Mouse (Mus musculus) limb, embryonic 14.5 days (tissue): ENCODE results near the gene Polr2j. TPM values are rescaled to one million over a fixed set of nuclear protein-coding genes. Genes with fewer than 3 reads are reported as not detected.

Experiments used
- ATAC-seq: fragments of 200-750 bp; cut with Nextera tagmentation; 2 replicates; pipeline ENCODE4 v1.8.0; 2017; ENCODE audit warnings: low read depth, moderate number of reproducible peaks, moderate TSS enrichment; ENCODE audit not compliant: low FRiP score
- DNase-seq: peaks from one replicate; pipeline ENCODE4 v3.0.0-alpha.2; 2015; ENCODE audit warnings: low spot score
- H3K27ac ChIP-seq: fragments of 300-500 bp; sonication (generic); replicated peaks from 2 replicates; pipeline ENCODE4 v1.5.1; 2014; ENCODE audit warnings: low read depth, mild to moderate bottlenecking, low read length, moderate library complexity, mixed read lengths
- H3K27me3 ChIP-seq: fragments of 300-500 bp; sonication (generic); 2 replicates; pipeline ENCODE4 v1.6.1; 2014; ENCODE audit warnings: low read length, mixed read lengths; ENCODE audit not compliant: control insufficient read depth, insufficient read depth
- H3K36me3 ChIP-seq: fragments of 300-500 bp; sonication (generic); 2 replicates; pipeline ENCODE4 v1.6.1; 2014; ENCODE audit warnings: mild to moderate bottlenecking, low read length, moderate library complexity, mixed read lengths; ENCODE audit not compliant: control insufficient read depth, insufficient read depth
- H3K4me1 ChIP-seq: fragments of 300-500 bp; sonication (generic); 2 replicates; pipeline ENCODE4 v1.6.1; 2014; ENCODE audit warnings: antibody characterized with exemption, low read length, mixed read lengths; ENCODE audit not compliant: control insufficient read depth, insufficient read depth
- H3K4me2 ChIP-seq: fragments of 300-500 bp; sonication (generic); replicated peaks from 2 replicates; pipeline ENCODE4 v1.6.1; 2014; ENCODE audit warnings: low read depth, mild to moderate bottlenecking, low read length, moderate library complexity; ENCODE audit not compliant: severe bottlenecking
- H3K4me3 ChIP-seq: fragments of 300-500 bp; sonication (generic); replicated peaks from 2 replicates; pipeline ENCODE4 v1.5.1; 2014; ENCODE audit warnings: low read length
- H3K9ac ChIP-seq: fragments of 300-500 bp; sonication (generic); 2 replicates; pipeline ENCODE4 v1.6.1; 2014; ENCODE audit warnings: mild to moderate bottlenecking, low read depth, low read length, moderate library complexity; ENCODE audit not compliant: severe bottlenecking
- H3K9me3 ChIP-seq: fragments of 300-500 bp; sonication (generic); 2 replicates; pipeline ENCODE4 v1.6.1; 2016; ENCODE audit warnings: low read length; ENCODE audit not compliant: control insufficient read depth
- POLR2A ChIP-seq: fragments of 200-500 bp; IDR thresholded peaks from 2 replicates; pipeline ENCODE4 v1.8.0; 2012; ENCODE audit warnings: inconsistent platforms, mild to moderate bottlenecking, moderate library complexity, borderline replicate concordance; ENCODE audit not compliant: insufficient read depth, insufficient read length; ENCODE audit errors: extremely low read depth
- WGBS: fragments of 180-500 bp; shearing (Covaris S2); extraction: QIAGEN DNeasy Blood & Tissue Kit; methylation state at CpG from one replicate; pipeline ENCODE4 v1.1.7; 2014; 5-methylcytosine and 5-hydroxymethylcytosine counted together
- polyA plus RNA-seq, 2 experiments: library from polyadenylated mRNA; depleted of rRNA in 1 of 2; stranded (reverse) in 1 of 2; unstranded in 1 of 2; fragments of >200 nt; fragmentation: Nextera tagmentation in 1 of 2; extraction: Ambion mirVana in 1 of 2; gene quantifications; 2 replicates each; pipeline versions ENCODE4 v1.2.1 to v1.2.3; 2012 to 2014

The Polr2j gene
- polyA plus RNA-seq, 2 experiments, result 148 to 251 TPM

DNA sequence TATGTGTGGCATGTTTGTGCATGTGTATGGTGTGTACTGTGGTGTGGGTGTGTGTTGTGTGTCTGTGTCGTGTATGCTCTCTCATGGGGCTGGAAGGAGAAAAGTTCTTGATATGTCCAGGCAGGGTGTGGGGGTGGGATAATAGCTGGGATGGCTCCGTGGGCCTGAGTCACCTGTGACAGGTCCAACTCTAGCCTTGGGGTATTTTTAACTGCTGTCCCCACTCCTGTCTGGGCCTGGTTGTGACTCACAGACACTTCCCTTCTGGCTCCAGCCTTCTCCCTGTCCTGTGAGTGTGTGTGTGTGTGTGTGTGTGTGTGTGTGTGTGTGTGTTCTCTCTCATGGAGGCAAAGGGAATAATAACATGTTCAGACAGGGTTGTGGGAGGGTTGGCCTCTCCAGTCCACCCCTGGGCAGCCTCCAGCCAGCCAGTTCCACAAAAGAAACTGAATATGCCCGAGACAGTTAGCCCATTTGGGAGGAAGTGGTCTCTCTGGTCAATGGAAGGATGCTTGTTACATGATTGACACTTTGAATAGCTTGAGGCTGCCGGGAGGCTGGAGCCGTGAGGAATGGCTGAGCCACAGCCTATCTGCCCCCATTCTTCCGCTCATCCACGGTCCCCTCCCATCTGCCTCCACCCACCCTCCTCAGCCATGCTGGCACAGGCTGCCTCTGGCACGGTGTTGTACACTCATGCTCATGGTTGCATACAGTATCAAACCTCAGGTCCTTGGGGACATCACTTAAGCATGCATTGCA, 22.0 kb upstream of the Polr2j start:
- no peak for TF ChIP-seq POLR2A
- Histone ChIP-seq H3K9ac (no peak overlapping the region), H3K36me3 (no peaks in the 10 kb centered on the region; the same call in none of the 2 replicates), H3K4me3 (no peak overlapping the region), H3K9me3 (no peaks in the 10 kb centered on the region), H3K4me1 (no peaks in the 10 kb centered on the region), H3K4me2 (no peak overlapping the region), H3K27me3 (no peaks in the 10 kb centered on the region), H3K27ac (no peak overlapping the region)
- DNase-seq, result no peak
- 71% methylated on average over 8 of the region's 8 CpGs for WGBS
- ATAC-seq, result no peak

GRCm38 (mm10) chr5:136095089-136095488, 21.3 kb upstream of the Polr2j start:
- H3K4me3 ChIP-seq, result no peak overlapping the region
- DNase-seq (no peak), ATAC-seq (no peak)
- no peaks in the 10 kb centered on the region; the same call in 1 of the 2 replicates for H3K36me3 ChIP-seq
- H3K27ac ChIP-seq, result no peak overlapping the region
- H3K9me3 ChIP-seq, result no peaks in the 10 kb centered on the region
- TF ChIP-seq POLR2A, result no peak
- 74% methylated on average over 7 of the region's 7 CpGs for WGBS
- no peak overlapping the region for H3K4me2 ChIP-seq
- no peaks in the 10 kb centered on the region for H3K27me3 ChIP-seq
- no peaks in the 10 kb centered on the region for H3K4me1 ChIP-seq
- no peak overlapping the region for H3K9ac ChIP-seq

DNA sequence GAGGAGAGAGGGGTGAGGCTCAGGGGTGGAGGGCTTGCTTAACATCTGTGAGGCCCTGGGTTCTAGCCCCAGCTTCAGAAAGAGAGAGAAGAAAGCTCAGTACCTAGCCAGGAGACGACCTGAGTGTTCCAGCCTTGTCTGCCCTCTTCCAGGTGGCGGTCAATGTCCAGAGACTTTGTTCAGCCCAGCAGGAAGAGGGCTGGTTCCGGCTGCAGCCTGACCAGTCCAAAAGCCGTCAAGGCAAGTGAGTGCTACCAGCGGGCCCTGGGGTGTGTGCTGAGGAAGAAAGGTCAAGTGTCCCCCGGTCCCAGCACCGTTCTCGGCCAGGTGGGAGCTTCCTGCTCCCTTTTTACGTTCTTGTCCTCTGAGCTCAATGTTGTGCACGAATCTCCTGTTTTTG, 17.9 kb upstream of the Polr2j start:
- 77% methylated on average over 10 of the region's 10 CpGs for whole genome bisulfite sequencing
- ATAC-seq, result no peak
- H3K4me1 ChIP-seq, result no peaks in the 10 kb centered on the region
- no peak overlapping the region for H3K4me3 ChIP-seq
- H3K4me2 ChIP-seq, result no peak overlapping the region
- no peaks in the 10 kb centered on the region for H3K9me3 ChIP-seq
- H3K36me3 ChIP-seq, result no peaks in the 10 kb centered on the region
- DNase-seq, result no peak
- H3K9ac ChIP-seq, result no peak overlapping the region
- TF ChIP-seq POLR2A, result no peak
- H3K27me3 ChIP-seq, result 0 out of 2 replicates have a peak, but pooled peaks cover 3% of the 10 kb centered on the region
- H3K27ac ChIP-seq, result no peak overlapping the region

GRCm38 (mm10) chr5:136102099-136102820, 14.2 kb upstream of the Polr2j start:
- ATAC-seq (peak; percentile 83), DNase-seq (peak; percentile 82)
- TF ChIP-seq POLR2A, result no peak
- Histone ChIP-seq H3K9me3 (no peaks in the 10 kb centered on the region), H3K36me3 (peaks cover 5% of the 10 kb centered on the region; the same call in 1 of the 2 replicates), H3K4me3 (peak overlapping the region; percentile 21), H3K27me3 (0 out of 2 replicates have a peak, but pooled peaks cover 3% of the 10 kb centered on the region), H3K4me2 (peak overlapping the region; percentile 53), H3K4me1 (no peaks in the 10 kb centered on the region), H3K9ac (peak overlapping the region; percentile 38), H3K27ac (no peak overlapping the region)
- WGBS, result 8% methylated on average over 39 of the region's 41 CpGs

DNA sequence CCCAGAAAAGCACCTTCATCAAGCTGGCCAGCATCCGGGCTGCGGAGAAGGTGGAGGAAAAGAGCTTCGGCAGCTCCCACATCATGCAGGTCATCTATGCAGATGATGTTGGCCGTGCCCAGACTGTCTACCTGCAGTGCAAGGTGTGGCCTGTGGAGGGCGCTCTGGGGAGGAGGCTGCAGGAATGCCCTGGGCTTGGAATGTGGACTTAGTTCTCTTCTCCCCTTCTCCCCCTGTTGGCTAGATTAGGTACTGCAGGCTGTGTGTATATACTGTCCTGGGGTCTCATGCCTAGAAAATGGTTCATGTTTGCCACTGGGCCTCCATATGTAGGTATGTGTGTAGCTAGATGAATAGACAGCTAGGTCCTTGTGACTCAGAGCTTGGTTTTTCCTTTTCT, 11.9 kb upstream of the Polr2j start:
- no peak for ATAC-seq
- 90% methylated on average over 5 of the region's 5 CpGs for WGBS
- no peak overlapping the region for H3K4me2 ChIP-seq
- H3K9ac ChIP-seq, result no peak overlapping the region
- H3K27ac ChIP-seq, result no peak overlapping the region
- no peak overlapping the region for H3K4me3 ChIP-seq
- H3K9me3 ChIP-seq, result no peaks in the 10 kb centered on the region
- peaks cover 5% of the 10 kb centered on the region; the same call in 1 of the 2 replicates for H3K36me3 ChIP-seq
- no peaks in the 10 kb centered on the region for H3K4me1 ChIP-seq
- peak; percentile 26 for DNase-seq
- no peak for TF ChIP-seq POLR2A
- 0 out of 2 replicates have a peak, but pooled peaks cover 3% of the 10 kb centered on the region for H3K27me3 ChIP-seq
